Mouse (Mus musculus): ENCODE measurements around the gene Dctd. TPM values are rescaled to one million over a fixed set of nuclear protein-coding genes. Genes with fewer than 3 reads are reported as not detected.
"Not testable (repeated sequence)": the region's sequence is repeated elsewhere in the genome, so short reads cannot be mapped to it uniquely, and the experiment has no call there.

The Dctd gene
- polyA plus RNA-seq, 1 experiment from 2014 or later: 16.8 TPM

DNA sequence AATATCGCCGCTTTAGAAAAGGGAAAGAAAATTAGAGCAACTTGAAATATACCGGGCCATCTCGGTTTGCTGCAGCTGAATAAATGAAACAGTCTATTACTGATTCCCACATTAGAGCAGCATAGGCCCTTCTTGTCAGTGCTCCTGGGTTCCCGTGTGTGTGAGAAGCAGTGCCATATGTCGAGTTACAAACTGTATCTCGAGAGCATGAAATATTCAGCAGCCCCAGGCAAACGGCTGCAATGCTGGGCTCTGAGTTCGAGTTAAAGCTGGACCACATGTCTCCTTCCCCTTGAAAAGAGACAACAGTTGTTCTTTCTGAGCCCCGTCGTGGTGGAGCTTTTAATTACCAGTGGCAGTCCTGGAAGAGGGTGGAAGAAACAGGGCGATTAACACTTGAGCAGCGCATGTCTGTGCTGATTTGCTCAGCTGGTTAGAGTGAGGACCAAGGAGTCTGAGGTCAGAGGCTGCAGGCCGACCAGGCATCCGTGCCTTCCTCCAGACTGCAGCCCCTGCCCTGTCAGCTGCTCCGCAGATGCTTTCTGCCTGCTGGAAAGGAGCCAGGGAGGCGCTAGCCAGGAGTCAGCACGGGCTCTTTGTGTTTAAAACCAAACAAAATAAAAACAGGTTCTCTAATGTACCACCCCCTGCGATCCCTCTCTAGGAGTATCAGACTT lies 53.3 kb downstream of the Dctd start:
- 48% methylated on average over 19 of the region's 19 CpGs for whole genome bisulfite sequencing (ENCODE audit: insufficient replicate concordance)

DNA sequence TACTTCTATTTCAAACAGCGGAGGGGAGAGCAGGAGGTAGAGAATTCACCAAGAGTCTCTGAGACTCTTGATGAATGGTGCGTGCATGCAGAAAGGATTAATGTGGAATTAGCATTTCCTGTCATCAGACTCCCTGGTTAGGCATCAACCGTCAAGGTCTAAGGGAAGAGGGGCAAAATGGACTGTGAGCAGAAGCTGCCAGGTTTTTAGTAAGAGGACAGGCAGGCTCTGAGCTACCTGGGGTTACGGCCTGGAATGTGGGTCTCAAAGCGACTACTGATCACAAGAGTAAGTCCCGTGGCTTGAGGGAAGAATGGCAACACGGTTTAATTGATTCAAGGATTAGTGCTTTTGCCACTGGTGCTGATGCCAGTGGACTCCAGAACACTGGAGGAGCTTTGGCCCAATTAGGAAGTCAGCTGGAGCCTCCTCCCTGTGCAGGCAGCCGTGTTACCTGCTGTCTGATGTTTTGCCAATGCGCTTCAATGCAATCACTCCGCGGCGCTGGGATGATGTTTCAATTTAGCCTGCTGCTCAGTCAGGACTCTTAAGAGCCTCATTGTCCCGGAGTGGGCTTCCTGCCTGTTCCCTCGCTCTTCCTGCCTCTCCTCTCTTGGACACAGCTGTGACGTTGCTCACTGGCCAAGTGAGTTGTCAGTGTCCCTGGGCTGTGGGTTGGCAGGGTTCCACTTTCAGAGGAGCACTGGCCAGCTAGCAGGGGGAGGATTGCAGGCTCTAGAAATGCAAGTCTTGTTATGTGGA lies 54.6 kb downstream of the Dctd start:
- WGBS (ENCODE audit: insufficient replicate concordance): 42% methylated on average over 15 of the region's 15 CpGs
- no peak overlapping the region for H3K4me3 ChIP-seq
- H3K4me2 ChIP-seq: no peak overlapping the region
- H3K9ac ChIP-seq: no peak overlapping the region
- no peak for ATAC-seq
- no peaks in the 10 kb centered on the region for H3K4me1 ChIP-seq
- H3K9me3 ChIP-seq (replicated peaks): no peaks in the 10 kb centered on the region; the same call in 1 of the 2 replicates
- H3K27ac ChIP-seq: no peak overlapping the region
- H3K27me3 ChIP-seq (replicated peaks): no peaks in the 10 kb centered on the region
- no peaks in the 10 kb centered on the region for H3K36me3 ChIP-seq

More for the DNA sequence above, 53.3 kb downstream of the Dctd start:
- ATAC-seq: no peak
- H3K27me3 ChIP-seq (replicated peaks): no peaks in the 10 kb centered on the region
- no peaks in the 10 kb centered on the region for H3K36me3 ChIP-seq
- no peak overlapping the region for H3K9ac ChIP-seq
- no peak overlapping the region for H3K4me3 ChIP-seq
- no peak overlapping the region for H3K27ac ChIP-seq
- H3K9me3 ChIP-seq (replicated peaks): no peaks in the 10 kb centered on the region; the same call in 1 of the 2 replicates
- no peak overlapping the region for H3K4me2 ChIP-seq
- no peaks in the 10 kb centered on the region for H3K4me1 ChIP-seq

DNA sequence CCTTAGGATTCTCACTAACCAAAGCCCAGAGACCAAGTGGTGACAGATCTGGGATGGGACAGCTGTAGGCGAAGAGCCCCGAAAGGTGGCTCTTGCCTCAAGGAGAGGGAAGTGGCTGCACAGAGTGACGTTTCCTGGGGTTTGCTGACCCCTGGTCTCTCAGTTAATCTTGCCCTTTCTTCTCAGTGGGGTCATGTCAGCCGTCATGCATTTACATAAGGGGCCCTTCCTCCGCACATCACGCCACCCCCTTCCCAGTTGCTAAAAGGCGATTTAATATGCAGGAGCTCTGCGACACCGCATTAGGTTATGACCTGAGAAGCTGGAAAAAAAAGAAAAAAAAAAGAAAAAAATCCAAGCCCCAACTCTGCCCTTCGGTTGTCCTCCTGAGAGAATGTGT lies 58.8 kb downstream of the Dctd start:
- Histone ChIP-seq H3K9ac (no peak overlapping the region), H3K27ac (no peak overlapping the region), H3K9me3 (replicated peaks) (no peaks in the 10 kb centered on the region), H3K4me1 (no peaks in the 10 kb centered on the region), H3K4me3 (no peak overlapping the region), H3K4me2 (no peak overlapping the region), H3K27me3 (replicated peaks) (no peaks in the 10 kb centered on the region), H3K36me3 (no peaks in the 10 kb centered on the region)
- 43% methylated on average over 10 of the region's 10 CpGs for WGBS (ENCODE audit: insufficient replicate concordance)
- no peak for ATAC-seq

DNA sequence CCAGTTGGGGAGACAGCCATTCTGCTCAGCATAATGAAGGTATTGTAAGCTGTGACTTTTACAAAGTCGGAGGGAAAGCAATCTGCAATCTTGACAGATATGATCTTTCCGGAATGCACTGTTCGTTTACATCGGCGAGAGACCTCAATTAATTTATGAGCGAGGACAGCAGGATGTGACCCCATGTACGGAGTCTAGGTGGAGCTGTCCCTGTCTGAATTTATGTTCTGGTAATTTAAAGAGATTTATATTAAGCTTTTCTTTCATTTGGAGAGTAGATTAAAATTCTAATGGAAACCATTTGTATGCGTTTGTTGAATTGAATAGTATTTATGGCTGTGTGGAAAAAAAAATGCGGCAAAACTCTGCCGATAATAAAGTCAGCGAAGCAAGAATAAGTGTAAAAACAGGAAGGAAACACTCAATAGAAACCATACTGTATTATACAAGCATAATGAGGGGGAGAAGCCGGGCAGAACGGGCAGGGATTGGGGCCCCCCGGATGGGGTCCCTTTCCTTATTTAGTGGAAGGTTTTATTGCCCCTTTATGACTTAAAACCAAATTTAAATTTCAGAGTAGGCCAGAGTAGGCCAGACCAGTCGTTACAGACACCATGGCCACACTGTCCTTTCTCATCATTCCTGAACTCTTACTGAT lies 59.8 kb downstream of the Dctd start:
- no peak overlapping the region for H3K4me3 ChIP-seq
- H3K4me1 ChIP-seq: no peaks in the 10 kb centered on the region
- no peaks in the 10 kb centered on the region for H3K27me3 ChIP-seq (replicated peaks)
- no peak for ATAC-seq
- H3K9ac ChIP-seq: no peak overlapping the region
- no peak overlapping the region for H3K4me2 ChIP-seq
- H3K27ac ChIP-seq: no peak overlapping the region
- WGBS (ENCODE audit: insufficient replicate concordance): 57% methylated on average over 15 of the region's 15 CpGs
- H3K9me3 ChIP-seq (replicated peaks): no peaks in the 10 kb centered on the region
- H3K36me3 ChIP-seq: no peaks in the 10 kb centered on the region

DNA sequence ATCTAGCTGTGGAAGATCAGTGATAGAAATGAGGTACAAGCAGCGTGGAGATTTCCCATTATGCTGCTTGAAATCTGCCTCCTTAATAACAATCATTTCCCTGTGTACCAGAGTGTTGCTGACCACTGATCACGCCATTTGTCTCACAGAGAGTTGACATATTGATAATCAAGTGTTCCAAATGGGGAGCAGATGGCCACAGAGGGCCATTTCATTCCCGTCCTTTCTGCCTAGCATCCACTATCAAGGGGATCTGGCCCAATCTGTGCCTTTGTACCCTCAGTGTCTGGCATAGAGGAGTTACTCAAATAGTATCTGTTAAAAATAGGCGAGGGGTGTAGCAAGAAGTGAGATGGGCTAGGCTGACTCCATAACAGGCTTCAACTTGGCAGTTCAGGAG lies 78.5 kb downstream of the Dctd start:
- Histone ChIP-seq H3K36me3 (no peaks in the 10 kb centered on the region), H3K27ac (no peak overlapping the region), H3K4me3 (no peak overlapping the region), H3K4me2 (no peak overlapping the region), H3K4me1 (no peaks in the 10 kb centered on the region), H3K9me3 (replicated peaks) (no peaks in the 10 kb centered on the region), H3K27me3 (replicated peaks) (no peaks in the 10 kb centered on the region), H3K9ac (no peak overlapping the region)
- WGBS (ENCODE audit: insufficient replicate concordance): 53% methylated on average over 4 of the region's 4 CpGs
- ATAC-seq: no peak

DNA sequence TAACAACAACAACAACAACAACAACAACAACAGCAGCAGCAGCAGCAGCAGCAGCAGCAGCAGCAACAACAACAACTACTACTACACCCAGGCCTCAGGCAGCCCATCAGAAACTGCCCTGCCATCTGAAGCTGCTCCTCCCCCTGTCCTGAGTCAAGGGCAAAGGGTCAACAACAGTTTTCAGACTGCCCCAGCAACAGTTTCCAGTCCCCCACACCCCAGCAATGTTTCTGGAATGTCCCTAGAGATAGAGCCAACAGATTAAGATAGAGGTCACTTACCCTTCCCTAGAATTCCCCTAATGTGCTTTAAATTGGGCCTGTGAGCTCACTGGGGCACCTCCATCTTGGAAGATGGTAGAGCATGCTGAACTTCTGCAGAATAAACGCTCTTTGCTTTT lies 79.0 kb downstream of the Dctd start:
- Histone ChIP-seq H3K4me1 (no peaks in the 10 kb centered on the region), H3K9me3 (replicated peaks) (no peaks in the 10 kb centered on the region), H3K4me2 (no peak overlapping the region), H3K36me3 (no peaks in the 10 kb centered on the region), H3K4me3 (no peak overlapping the region), H3K9ac (no peak overlapping the region), H3K27me3 (replicated peaks) (no peaks in the 10 kb centered on the region), H3K27ac (no peak overlapping the region)
- 55% methylated on average over 1 of the region's 1 CpGs for WGBS (ENCODE audit: insufficient replicate concordance)
- no peak for ATAC-seq

DNA sequence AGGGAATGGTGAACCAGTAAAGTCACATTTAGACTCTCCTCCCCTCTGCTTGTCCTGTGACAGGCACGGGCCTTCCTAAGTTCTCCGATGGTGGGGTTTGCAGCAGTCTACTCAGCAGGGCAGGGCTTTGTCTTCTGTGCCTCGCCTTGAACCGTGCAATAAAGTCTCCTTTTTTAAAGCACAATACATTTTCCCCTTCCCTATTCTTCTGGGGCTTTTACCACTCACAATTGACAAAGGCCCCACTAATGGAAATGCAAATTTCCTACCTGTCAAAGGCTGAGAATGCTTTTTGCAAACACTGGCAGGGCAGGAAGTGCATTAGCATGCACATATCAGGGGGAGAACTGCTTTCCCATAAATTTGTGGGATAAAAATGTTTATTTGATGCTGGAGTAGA lies 80.1 kb downstream of the Dctd start:
- Histone ChIP-seq H3K4me3 (no peak overlapping the region), H3K36me3 (no peaks in the 10 kb centered on the region), H3K9ac (no peak overlapping the region), H3K4me2 (no peak overlapping the region), H3K9me3 (replicated peaks) (no peaks in the 10 kb centered on the region), H3K4me1 (no peaks in the 10 kb centered on the region), H3K27me3 (replicated peaks) (no peaks in the 10 kb centered on the region), H3K27ac (no peak overlapping the region)
- no peak for ATAC-seq
- 62% methylated on average over 4 of the region's 4 CpGs for WGBS (ENCODE audit: insufficient replicate concordance)

DNA sequence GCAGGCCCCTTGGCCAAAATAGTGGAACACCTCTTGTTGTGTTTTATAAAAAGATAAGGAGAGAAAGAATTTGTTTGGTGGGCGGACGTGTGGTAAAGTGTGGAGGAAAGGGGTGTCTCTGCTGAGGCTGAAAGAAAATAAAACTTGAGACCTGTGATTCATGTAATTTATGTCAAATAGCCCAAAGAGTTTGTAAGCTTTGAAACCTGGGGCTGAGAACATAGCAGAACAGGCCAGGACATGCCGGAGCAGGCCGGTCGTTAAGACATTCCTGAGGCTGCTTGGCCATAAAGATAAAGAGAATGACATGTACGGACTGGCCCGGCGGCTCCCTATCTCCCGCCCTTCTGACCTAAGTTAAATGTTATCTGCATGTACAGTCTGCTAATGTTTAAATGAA lies 81.3 kb downstream of the Dctd start:
- not testable (repeated sequence) for H3K4me3 ChIP-seq; H3K4me2 ChIP-seq; H3K27me3 ChIP-seq (replicated peaks); H3K4me1 ChIP-seq; H3K36me3 ChIP-seq; H3K9ac ChIP-seq; H3K27ac ChIP-seq; ATAC-seq; H3K9me3 ChIP-seq (replicated peaks)
- WGBS (ENCODE audit: insufficient replicate concordance): 73% methylated on average over 9 of the region's 9 CpGs

DNA sequence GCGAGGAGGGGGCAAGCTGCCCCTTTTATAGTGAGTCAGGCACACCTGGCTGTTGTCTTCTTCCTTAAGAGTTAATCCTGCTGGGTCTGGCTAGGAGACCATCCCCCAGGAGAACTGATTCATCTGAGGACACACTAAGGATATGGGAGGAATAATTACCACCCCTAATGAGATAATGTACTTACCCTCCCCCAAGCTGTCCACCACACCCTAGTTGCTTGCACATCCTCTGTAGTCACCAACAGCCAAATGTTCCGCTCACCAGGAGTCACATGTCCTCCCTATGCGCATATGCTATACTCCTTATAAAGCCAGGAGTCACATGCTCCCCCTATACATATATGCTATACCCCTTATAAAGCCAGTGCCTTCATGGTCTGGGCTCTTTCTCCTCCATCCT lies 82.1 kb downstream of the Dctd start:
- Histone ChIP-seq H3K4me2 (no peak overlapping the region), H3K4me3 (no peak overlapping the region), H3K36me3 (no peaks in the 10 kb centered on the region), H3K9ac (no peak overlapping the region), H3K9me3 (replicated peaks) (no peaks in the 10 kb centered on the region), H3K4me1 (no peaks in the 10 kb centered on the region), H3K27me3 (replicated peaks) (no peaks in the 10 kb centered on the region), H3K27ac (no peak overlapping the region)
- ATAC-seq: no peak
- 78% methylated on average over 3 of the region's 3 CpGs for WGBS (ENCODE audit: insufficient replicate concordance)

DNA sequence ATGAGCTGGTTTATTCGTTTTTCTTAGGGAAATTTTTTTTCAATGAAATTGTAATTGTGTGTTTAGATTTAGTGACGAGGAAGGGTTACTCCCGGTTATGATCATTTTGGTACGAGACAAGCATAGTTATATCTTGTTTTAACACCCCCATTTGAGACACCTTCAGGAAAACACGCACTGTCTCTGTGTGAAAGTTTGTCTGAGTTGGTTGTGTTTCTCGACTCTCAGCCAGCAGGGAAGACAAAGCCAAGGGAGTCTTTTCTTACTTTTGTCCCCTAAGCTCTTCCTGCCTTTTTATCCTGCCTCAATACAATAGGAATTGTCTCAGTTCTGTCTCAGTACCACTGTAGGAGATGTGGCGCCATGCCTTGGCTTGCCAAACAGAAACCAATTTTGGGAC lies 84.9 kb downstream of the Dctd start:
- Histone ChIP-seq H3K27me3 (replicated peaks) (no peaks in the 10 kb centered on the region), H3K9me3 (replicated peaks) (0 out of 2 replicates have a peak, but pooled peaks cover 2% of the 10 kb centered on the region), H3K4me2 (no peak overlapping the region), H3K36me3 (no peaks in the 10 kb centered on the region), H3K9ac (no peak overlapping the region), H3K4me1 (no peaks in the 10 kb centered on the region), H3K27ac (no peak overlapping the region), H3K4me3 (no peak overlapping the region)
- no peak for ATAC-seq
- WGBS (ENCODE audit: insufficient replicate concordance): 70% methylated on average over 7 of the region's 7 CpGs

DNA sequence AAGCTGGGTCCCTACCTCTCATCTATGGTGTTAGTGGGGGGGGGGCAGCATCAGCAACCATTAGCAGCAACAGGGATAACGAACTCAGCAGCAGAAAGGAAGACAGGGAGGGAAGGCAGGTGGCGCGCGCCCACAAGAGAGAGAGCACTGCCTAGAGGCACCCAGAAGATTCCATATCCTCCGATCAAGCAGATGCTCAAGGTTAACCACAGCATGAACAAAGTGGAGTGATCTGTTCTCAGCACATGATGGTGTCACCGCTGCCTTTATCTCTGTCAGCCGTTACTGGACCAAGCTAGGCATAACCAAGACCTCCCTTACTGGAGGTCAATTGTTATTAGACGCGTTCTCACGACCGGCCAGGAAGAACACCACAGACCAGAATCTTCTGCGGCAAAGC lies 89.7 kb downstream of the Dctd start:
- H3K4me3 ChIP-seq: no peak overlapping the region
- no peaks in the 10 kb centered on the region for H3K36me3 ChIP-seq
- H3K4me1 ChIP-seq: no peaks in the 10 kb centered on the region
- no peak for ATAC-seq
- H3K27ac ChIP-seq: no peak overlapping the region
- no peak overlapping the region for H3K9ac ChIP-seq
- WGBS (ENCODE audit: insufficient replicate concordance): 85% methylated on average over 11 of the region's 12 CpGs
- H3K9me3 ChIP-seq (replicated peaks): 0 out of 2 replicates have a peak, but pooled peaks cover 2% of the 10 kb centered on the region
- H3K4me2 ChIP-seq: no peak overlapping the region
- no peaks in the 10 kb centered on the region for H3K27me3 ChIP-seq (replicated peaks)

DNA sequence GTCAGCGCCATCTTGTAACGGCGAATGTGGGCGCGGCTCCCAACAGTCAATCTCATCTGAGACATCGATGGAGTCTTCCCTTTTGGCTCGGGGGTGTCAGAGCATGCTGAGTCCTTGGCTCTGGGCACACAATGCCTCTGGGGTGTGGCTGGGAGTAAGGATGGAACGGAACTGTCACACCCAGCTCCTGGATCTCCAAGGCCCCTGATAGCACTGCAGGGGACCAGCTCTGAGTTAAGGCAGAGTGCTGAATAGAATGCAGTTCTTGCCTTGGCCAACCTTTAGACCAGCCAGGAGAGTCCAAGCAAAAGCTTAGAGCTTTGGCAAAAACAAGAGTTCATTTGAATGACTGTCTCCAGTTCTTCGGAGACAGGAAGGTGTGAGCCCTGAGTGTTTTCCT lies 97.1 kb downstream of the Dctd start:
- H3K4me1 ChIP-seq: no peaks in the 10 kb centered on the region
- H3K9ac ChIP-seq: no peak overlapping the region
- WGBS (ENCODE audit: insufficient replicate concordance): 83% methylated on average over 9 of the region's 9 CpGs
- no peak for ATAC-seq
- H3K4me2 ChIP-seq: no peak overlapping the region
- H3K4me3 ChIP-seq: no peak overlapping the region
- no peaks in the 10 kb centered on the region for H3K27me3 ChIP-seq (replicated peaks)
- no peak overlapping the region for H3K27ac ChIP-seq
- peaks cover 19% of the 10 kb centered on the region; the same call in 1 of the 2 replicates for H3K9me3 ChIP-seq (replicated peaks)
- no peaks in the 10 kb centered on the region for H3K36me3 ChIP-seq
